ENCODE assay signal across 8 mouse cellular contexts in the genomic region with DNA sequence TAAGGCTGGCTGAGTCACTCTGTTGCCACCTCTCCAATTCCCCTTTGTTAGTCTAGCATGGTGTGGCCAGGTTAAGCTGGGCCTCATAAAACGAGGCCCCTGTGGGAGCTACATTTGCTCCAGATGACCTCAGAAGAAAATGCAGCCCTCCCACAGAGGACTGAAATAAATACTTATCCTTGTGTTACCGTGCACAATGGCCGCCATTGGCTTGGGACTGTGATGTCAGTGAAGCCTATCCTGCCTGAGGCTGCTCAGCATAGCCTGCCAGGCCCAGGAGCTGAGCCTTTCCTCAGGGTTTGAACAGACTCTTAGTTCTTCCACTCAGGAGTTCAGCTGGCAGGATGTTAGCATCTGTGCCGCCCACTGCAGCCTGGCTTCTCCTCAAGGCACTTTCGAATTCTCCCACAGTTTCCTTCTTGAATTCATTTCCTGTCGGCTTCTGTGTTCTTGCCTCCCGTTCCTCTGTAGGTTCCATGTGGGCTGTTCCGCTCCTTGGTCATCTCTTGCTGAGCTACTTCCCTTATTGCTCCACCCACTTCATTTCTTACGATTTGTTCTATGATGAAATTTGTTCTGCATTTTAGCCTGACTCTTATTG. TPM values are rescaled to one million over a fixed set of nuclear protein-coding genes. Genes with fewer than 3 reads are reported as not detected.
DNase-seq lines count a peak whose midpoint lies in the region; ATAC-seq and TF ChIP-seq lines count a peak whose summit lies in the region.

No protein-coding gene starts in this region.

- 0 out of 2 replicates have a peak, but pooled peaks have one; percentile 9 for TF ChIP-seq EP300 in heart, postnatal 0 days (IDR thresholded peaks at IDR 0.05; ENCODE audit: low read depth)
- TF ChIP-seq EP300 in lung, postnatal 0 days (IDR thresholded peaks at IDR 0.05) = peak; percentile 83; the same call in 1 of the 2 replicates

- TF ChIP-seq CTCF in heart, postnatal 0 days (IDR thresholded peaks at IDR 0.05; ENCODE audit: low read depth) = no peak
- no peak for TF ChIP-seq CTCF in lung, postnatal 0 days (IDR thresholded peaks at IDR 0.05)

- H3K9me3 ChIP-seq in embryonic facial prominence, embryonic 15.5 days (replicated peaks) = no peaks in the 10 kb centered on the region
- H3K9me3 ChIP-seq in heart, postnatal 0 days (replicated peaks; ENCODE audit: control insufficient read depth, low read length) = no peaks in the 10 kb centered on the region
- H3K9me3 ChIP-seq in lung, postnatal 0 days (ENCODE audit: low read length) = no peaks in the 10 kb centered on the region

- H3K4me3 ChIP-seq in embryonic facial prominence, embryonic 15.5 days (replicated peaks) = no peak overlapping the region
- no peak overlapping the region for H3K4me3 ChIP-seq in heart, postnatal 0 days (ENCODE audit: low read depth, low read length)
- no peak overlapping the region for H3K4me3 ChIP-seq in lung, postnatal 0 days (ENCODE audit: low read depth, low read length)

- peak overlapping the region; percentile 81 for H3K27ac ChIP-seq in embryonic facial prominence, embryonic 15.5 days (replicated peaks)
- H3K27ac ChIP-seq in heart, postnatal 0 days (ENCODE audit: low read depth) = peak overlapping the region; percentile 62; the same call in 1 of the 2 replicates
- H3K27ac ChIP-seq in lung, postnatal 0 days (ENCODE audit: low read length) = peak overlapping the region; percentile 62

- H3K4me1 ChIP-seq in embryonic facial prominence, embryonic 15.5 days = peaks cover 32% of the 10 kb centered on the region
- H3K4me1 ChIP-seq in heart, postnatal 0 days (ENCODE audit: control insufficient read depth, insufficient read depth) = peaks cover 24% of the 10 kb centered on the region
- H3K4me1 ChIP-seq in lung, postnatal 0 days (ENCODE audit: insufficient read depth, low read depth, low read length) = peaks cover 19% of the 10 kb centered on the region

- H3K4me2 ChIP-seq in embryonic facial prominence, embryonic 15.5 days (replicated peaks) = peak overlapping the region; percentile 29
- peak overlapping the region; percentile 21; the same call in 1 of the 2 replicates for H3K4me2 ChIP-seq in heart, postnatal 0 days (ENCODE audit: low read depth, low read length)
- peak overlapping the region; percentile 37; the same call in 1 of the 2 replicates for H3K4me2 ChIP-seq in lung, postnatal 0 days (replicated peaks; ENCODE audit: low read depth, low read length)

- H3K36me3 ChIP-seq in embryonic facial prominence, embryonic 15.5 days = no peaks in the 10 kb centered on the region
- H3K36me3 ChIP-seq in heart, postnatal 0 days (replicated peaks; ENCODE audit: control insufficient read depth, insufficient read depth, low read length) = no peaks in the 10 kb centered on the region
- H3K36me3 ChIP-seq in lung, postnatal 0 days (ENCODE audit: insufficient read depth, low read length) = no peaks in the 10 kb centered on the region

- WGBS in embryonic facial prominence, embryonic 15.5 days = 8% methylated on average over 9 of the region's 9 CpGs
- WGBS in heart, postnatal 0 days = 38% methylated on average over 9 of the region's 9 CpGs
- 9% methylated on average over 9 of the region's 9 CpGs for WGBS in lung, postnatal 0 days

- peak; percentile 69 for ATAC-seq in embryonic facial prominence, embryonic 15.5 days (ENCODE audit: insufficient number of reproducible peaks, low FRiP score, low TSS enrichment, low read depth)
- peak; percentile 50 for ATAC-seq in heart, postnatal 0 days (ENCODE audit: insufficient read depth, low read depth)
- ATAC-seq in lung, postnatal 0 days = peak; percentile 81

- H3K9ac ChIP-seq in embryonic facial prominence, embryonic 15.5 days = no peak overlapping the region
- H3K9ac ChIP-seq in heart, postnatal 0 days (replicated peaks; ENCODE audit: low read depth, low read length) = no peak overlapping the region
- no peak overlapping the region for H3K9ac ChIP-seq in lung, postnatal 0 days (replicated peaks; ENCODE audit: low read depth)

- peak; percentile 21 for DNase-seq in retina, postnatal 1 day
- DNase-seq in retina, embryonic 14.5 days (ENCODE audit: low spot score) = no peak
- DNase-seq in heart, postnatal 0 days (ENCODE audit: low spot score) = no peak
- peak; percentile 34 to 49 for DNase-seq in kidney, postnatal 36 days
- peak; percentile 95 for DNase-seq in lung, postnatal 0 days (ENCODE audit: low spot score)
- DNase-seq in right cerebral cortex, postnatal 25 days = peak; percentile 67
- no peak for DNase-seq in cerebellum, adult 9-10 months

- H3K27me3 ChIP-seq in embryonic facial prominence, embryonic 15.5 days = no peaks in the 10 kb centered on the region
- no peaks in the 10 kb centered on the region for H3K27me3 ChIP-seq in heart, postnatal 0 days (ENCODE audit: control insufficient read depth, insufficient read depth, low read length)
- H3K27me3 ChIP-seq in lung, postnatal 0 days (replicated peaks; ENCODE audit: insufficient read depth, low read length) = no peaks in the 10 kb centered on the region

RNA-seq across cellular contexts. Expression of a gene that starts 33.7 kb away (rescaled TPM):
- 38.3 and 43.4 TPM in 2 replicates for polyA plus RNA-seq in embryonic facial prominence, embryonic 15.5 days (2015; fragmentation: Nextera tagmentation; extraction: Ambion mirVana)
- total RNA-seq in heart, postnatal 0 days (2014; rRNA removed; ENCODE audit: low replicate concordance) = 3.0 and 15.5 TPM in 2 replicates
- polyA plus RNA-seq in heart, postnatal 0 days (2015; fragmentation: Nextera tagmentation; extraction: Ambion mirVana) = 26.3 and 27.2 TPM in 2 replicates
- 97.0 and 100.0 TPM in 2 replicates for polyA plus RNA-seq in lung, postnatal 0 days (2015; fragmentation: Nextera tagmentation; extraction: Ambion mirVana)

Comparison
In these comparisons a context has a peak if more than half of its experiments do, and no peak if none do; other contexts are left out.
1. DNase-seq: peak in retina, postnatal 1 day (single experiment), kidney, postnatal 36 days (2 of 2), lung, postnatal 0 days (single experiment) and right cerebral cortex, postnatal 25 days (single experiment); none in retina, embryonic 14.5 days (single experiment), heart, postnatal 0 days (single experiment) and cerebellum, adult 9-10 months (single experiment).
2. Peak in every context shown above with its lines, with median percentiles within 50 percentile points of each other: ATAC-seq, H3K27ac ChIP-seq and H3K4me2 ChIP-seq.